Mouse (Mus musculus): Measurements from ENCODE around the gene Nat8f5. TPM values are rescaled to one million over a fixed set of nuclear protein-coding genes. Genes with fewer than 3 reads are reported as not detected.
"Not testable (repeated sequence)": the region's sequence is repeated elsewhere in the genome, so short reads cannot be mapped to it uniquely, and the experiment has no call there.

The Nat8f5 gene
- not detected for total RNA-seq (2022)

DNA sequence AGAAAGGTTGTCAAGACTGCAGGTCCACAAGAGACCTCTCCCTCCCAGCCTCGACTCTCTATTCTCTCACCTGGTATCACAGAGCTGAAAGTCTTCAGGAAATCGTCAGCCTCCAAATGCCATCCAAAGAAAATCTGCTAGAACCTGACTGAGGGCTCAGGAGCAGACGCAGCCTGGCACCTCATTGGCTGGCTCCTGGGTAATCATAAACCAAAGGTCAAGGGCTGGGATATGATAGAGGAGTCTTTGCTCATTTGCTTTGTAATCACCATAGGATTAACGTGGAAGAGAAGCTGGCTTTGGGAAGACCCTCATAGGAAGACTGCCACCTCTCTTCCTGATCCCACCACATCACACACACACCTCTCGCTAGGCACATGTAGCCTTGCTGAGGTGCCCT lies at the start of gene Nat8f5, which contains the start of gene Nat8f6:
TSS of gene Nat8f5 (minus strand) at position 136 of the 400 bp plus-strand sequence.
TSS of gene Nat8f6 (minus strand) at position 118 of the 400 bp plus-strand sequence.
- DNase-seq (ENCODE audit: low spot score in 2 of 2): no peak

DNA sequence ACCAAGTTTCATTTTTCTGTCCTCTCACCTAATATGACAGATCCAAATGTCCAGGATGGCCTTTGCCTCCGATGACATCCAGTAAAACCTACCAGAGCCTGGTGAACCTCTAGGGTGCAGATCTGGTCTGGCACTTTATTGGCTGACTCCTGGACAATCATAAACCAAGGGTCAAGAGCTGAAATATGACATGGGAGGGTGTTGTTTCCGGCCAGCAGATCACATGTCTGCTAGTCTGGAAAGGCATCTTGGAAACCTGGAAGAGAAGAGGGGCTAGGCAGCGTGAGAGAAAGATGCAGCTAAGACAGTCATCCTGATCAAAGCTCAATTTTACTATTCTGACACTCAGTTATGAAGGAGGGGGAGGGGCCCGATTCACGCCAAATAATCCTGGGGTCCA lies 48.2 kb upstream of the Nat8f5 start, which contains the start of gene Nat8f2:
TSS of gene Nat8f2 (minus strand) at position 153 of the 400 bp plus-strand sequence.
- DNase-seq (ENCODE audit: low spot score in 2 of 2): not testable (repeated sequence)

DNA sequence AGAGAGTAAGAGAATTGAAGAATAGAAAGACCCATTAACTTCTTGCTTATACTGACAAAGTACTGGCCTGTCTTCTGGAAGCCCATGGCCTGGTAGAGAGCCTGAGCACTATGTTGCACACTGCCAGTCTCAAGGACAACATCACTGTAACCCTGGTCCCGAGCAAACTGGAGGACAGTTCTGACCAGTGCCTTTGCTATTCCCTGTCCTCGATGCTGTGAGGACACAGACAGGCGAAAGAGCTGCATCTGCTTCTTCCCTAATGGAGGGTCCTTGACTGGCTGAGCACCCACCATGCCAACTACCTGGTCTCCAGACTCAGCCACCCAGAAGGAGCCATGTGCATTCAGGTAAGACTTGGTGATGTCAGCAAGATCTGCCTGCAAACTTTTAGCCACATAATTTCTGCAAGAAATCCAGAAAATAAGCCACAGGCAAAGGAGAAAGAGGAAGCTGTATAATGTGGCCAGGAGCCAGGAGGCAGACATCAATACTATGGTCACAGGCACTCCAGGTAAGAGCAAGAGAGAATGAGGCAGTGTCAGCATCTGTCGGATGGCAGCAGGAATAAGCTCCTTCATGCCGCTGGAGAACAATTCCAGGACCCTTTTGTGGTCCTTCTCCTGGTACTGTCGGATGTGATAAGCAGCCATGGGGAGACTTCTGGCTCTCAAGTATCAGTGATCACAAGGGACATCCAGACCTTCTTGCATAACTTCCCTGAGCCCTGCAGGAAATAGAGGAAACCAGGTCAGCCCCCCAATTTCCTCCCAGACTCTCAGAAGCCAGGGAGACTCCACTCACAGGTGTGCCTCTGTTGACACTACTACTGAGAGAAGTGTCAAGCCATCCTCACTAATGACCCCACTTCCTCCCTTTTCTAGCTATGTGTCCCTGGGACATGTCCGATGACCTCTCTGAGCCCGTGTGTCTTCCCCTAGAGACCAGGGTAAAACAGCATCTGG lies 47.2 kb upstream of the Nat8f5 start:
- DNase-seq (ENCODE audit: low spot score in 2 of 2): no peak

DNA sequence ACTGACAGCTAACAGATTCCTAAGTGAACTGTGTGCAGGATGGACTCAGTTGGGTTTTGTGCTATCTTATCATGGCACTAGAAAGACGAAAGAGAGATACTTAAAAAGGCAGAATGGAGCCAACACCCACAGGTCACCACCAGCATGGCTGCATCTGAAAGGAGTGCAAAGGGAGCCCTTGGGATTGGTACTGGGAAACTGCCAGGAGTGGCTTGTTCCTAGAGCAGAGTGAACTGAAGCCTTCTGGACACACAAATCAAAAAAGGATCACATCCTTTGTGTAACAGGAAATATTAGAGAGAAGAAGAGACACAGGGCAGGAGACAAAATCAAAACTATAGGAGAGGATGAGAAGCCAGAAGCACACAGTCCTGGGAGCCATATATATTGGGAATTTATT lies 46.2 kb upstream of the Nat8f5 start:
- not testable (repeated sequence) for DNase-seq (ENCODE audit: low spot score in 2 of 2)

GRCm38 (mm10) chr6:85866166-85866565 lies 45.4 kb upstream of the Nat8f5 start:
- DNase-seq (ENCODE audit: low spot score in 2 of 2): peak in 1 of 2 experiments; percentile 6

DNA sequence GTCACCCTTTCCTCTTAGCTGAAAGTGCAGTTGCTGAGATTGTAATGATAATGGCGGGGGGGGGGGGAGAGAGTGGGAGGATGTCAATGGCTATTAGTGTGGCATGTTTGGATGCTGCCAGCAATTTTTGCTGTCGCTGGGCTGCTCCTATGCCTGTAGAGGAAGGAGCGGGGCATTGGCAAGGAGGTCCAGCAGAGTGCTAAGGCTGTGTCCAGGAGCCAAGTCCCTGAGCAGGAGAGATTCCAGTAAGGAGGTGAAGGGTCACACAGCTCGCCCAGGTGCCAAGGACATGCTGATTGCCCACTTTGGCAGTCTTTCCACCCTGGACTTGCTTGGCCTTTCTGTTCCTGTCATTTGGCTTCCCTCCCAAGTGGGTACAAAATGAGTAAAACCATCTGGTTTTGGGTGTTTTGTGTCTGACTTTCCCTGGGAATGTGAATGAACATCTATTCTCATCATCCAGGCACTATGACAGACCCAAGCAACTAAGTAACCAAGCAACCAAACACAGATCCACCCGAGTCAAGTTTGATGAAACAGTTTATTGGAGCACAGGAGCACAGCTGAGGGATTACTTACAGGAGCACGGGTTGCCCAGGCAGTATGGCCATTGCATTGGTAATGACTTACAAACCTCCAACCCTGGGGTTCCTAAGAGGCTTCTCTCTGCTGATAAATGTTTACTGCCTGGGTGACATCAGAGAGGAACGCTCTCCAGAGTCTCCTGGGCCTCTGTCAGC lies 44.3 kb upstream of the Nat8f5 start:
- DNase-seq (ENCODE audit: low spot score in 2 of 2): not testable (repeated sequence)

DNA sequence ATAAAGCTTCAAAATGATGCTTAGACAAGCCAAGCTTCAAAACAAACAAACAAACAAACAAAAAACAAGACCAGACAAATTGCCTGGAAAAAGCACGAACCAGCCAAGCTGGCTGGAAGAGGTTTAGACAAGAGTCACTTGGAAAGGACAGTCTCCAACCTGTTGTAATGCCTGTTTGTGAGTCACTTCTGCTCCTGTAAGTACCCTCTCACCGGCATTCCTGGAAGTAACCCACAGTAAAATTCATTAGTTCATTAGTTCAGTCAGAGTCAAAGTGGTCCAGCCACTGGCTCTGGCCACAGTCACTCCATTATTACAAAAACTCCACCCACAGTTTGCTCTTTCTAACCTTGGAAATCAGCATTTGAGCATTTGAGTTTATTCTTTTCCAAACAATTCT lies 43.1 kb upstream of the Nat8f5 start:
- DNase-seq (ENCODE audit: low spot score in 2 of 2): no peak

DNA sequence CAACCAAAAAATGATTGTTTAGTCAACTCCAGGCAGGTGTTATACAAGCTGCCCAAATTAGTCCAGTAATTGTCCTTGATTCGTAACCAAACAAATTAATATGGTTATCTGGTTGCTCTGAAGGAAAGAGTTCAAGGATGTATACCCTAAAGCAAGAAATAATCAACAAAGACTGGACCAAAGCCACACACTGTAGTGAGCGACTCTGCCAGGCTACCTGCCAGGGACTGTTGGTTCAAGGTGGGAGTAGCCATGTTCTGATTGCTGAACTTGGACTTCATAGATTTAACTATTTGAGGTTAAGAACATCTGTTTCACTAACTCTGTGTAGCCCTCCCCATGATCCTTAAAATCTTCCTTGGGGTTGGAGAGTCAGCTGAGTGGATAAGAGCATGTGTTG lies 42.4 kb upstream of the Nat8f5 start:
- DNase-seq (ENCODE audit: low spot score in 2 of 2): no peak

DNA sequence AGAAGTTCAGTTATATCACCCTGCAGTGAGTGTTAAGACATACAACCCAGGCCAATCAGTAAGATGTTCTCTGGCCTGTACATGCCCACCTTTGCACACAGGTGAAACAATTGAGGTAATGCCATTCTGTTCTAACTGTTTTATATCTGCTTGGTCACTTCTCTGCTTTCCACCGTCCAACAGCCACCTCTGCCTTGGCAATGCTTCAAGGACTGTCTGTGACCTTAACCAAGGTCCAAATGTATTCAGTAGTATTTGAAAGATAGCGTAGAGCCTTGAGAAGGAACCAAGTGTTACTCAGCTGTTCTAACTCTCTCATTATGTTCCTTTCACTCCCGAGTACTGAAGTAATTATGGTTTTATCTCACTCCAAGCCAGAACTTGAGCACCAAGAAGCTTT lies 41.8 kb upstream of the Nat8f5 start:
- no peak for DNase-seq (ENCODE audit: low spot score in 2 of 2)

- no peak for DNase-seq (ENCODE audit: low spot score in 2 of 2)
Measured at GRCm38 (mm10) chr6:85861247-85861646, 40.5 kb upstream of the Nat8f5 start.

DNA sequence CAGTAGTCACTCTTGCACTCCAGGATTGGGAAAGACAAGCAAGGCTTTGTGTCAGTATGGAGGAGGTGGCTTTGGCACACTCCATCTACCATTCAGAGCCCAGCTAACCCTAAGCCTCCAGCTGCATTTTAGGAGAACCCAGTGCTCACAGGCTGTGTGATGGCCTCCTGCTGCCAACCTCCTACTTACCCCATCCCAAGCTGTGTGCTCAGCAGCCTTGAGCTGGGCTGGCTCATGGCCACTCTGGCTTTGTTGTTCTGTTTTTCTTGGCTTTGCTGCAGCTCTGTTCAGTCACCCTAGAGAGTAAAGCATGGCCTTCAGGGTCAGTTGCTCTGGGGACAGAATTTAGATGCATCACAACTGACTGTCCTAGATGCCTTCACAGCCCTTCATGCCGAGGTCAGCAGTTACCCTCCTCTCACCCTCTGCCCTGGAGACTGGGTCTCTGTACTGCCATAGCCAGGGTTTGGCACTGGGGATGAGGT lies 35.5 kb upstream of the Nat8f5 start:
- DNase-seq (ENCODE audit: low spot score in 2 of 2): peak in 1 of 2 experiments; percentile 61

DNA sequence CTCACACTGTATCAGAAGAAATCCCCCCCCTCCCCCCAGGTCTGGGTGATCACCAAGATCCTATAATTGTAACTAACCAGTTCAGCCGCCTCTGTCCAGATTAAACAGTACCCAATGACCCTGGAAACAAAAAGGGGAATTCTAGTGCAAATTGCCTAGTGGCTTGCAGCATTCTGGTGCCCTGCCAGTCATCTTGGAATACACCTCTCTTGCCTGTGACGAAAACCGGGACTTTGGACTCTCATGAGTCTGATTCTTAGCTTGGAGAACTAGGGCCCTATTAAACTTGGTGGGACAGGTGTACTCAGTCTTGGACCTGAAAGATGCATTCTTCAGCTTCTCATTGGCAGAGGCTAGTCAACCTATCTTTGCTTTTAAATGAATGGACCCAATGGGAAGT lies 32.7 kb upstream of the Nat8f5 start:
- no peak for DNase-seq (ENCODE audit: low spot score in 2 of 2)

GRCm38 (mm10) chr6:85851062-85851773 lies 30.4 kb upstream of the Nat8f5 start:
- no peak for DNase-seq (ENCODE audit: low spot score in 2 of 2)

GRCm38 (mm10) chr6:85849240-85849639 lies 28.5 kb upstream of the Nat8f5 start:
- no peak for DNase-seq (ENCODE audit: low spot score in 2 of 2)

- no peak for DNase-seq (ENCODE audit: low spot score in 2 of 2)
Measured at GRCm38 (mm10) chr6:85848140-85848539, 27.4 kb upstream of the Nat8f5 start.

- DNase-seq (ENCODE audit: low spot score in 2 of 2): no peak
Measured at GRCm38 (mm10) chr6:85846921-85847320, 26.1 kb upstream of the Nat8f5 start.

GRCm38 (mm10) chr6:85843677-85844458 lies 23.1 kb upstream of the Nat8f5 start:
- DNase-seq (ENCODE audit: low spot score in 2 of 2): not testable (repeated sequence)

DNA sequence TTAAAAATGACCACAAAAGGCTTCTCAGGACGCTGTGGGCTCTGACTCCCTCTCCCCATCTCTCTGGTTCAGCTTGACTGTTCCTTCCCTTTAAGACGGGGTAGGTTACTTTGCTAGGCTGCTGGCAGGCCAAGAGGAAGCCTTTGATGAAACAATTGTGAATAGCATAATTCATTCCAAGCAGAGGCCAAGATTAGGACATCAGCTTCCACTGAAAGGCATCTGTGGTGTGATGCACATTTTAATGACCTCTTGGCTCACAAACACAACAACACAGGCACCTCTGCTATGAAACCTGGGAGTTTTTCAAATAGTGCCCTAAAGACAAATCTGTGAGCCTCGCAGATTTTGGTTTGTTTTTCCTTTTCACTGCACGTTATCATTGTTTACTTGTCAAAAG lies 19.2 kb upstream of the Nat8f5 start:
- no peak for DNase-seq (ENCODE audit: low spot score in 2 of 2)

DNA sequence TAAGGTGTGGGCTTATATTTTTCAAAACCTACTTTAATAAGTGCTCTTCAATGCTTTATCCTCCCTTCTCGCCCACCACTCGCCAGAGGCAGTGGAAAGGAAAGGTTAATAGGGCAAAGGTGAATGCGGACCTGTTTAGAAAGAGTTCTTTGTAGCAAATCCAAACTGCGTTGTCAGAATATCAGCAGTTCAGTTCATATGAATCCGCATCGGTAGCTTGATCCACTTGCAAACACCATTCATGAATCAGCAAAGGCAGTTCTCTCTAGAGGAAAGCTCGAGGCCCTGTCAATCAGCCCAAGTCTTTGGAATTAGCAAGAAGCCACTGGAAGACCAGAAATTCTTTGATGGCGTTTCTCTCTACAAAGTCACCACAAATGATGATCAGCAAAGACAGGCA lies 17.9 kb upstream of the Nat8f5 start:
- DNase-seq (ENCODE audit: low spot score in 2 of 2): no peak

- not testable (repeated sequence) for DNase-seq (ENCODE audit: low spot score in 2 of 2)
Measured at GRCm38 (mm10) chr6:85837307-85837706, 16.5 kb upstream of the Nat8f5 start.
